Mouse (Mus musculus) gastrocnemius, postnatal 10 days (tissue): ENCODE results near the gene Tnnt2. TPM values are rescaled to one million over a fixed set of nuclear protein-coding genes. Genes with fewer than 3 reads are reported as not detected.

Experiments used
- DNase-seq: peaks from one replicate; pipeline ENCODE4 v3.0.0; 2021; ENCODE audit warnings: mixed read lengths
- long read RNA-seq, 2 experiments: library from polyadenylated mRNA; stranded (forward); transcript quantifications; one replicate each; pipeline ENCODE4 v2.0.0; 2021
- total RNA-seq, 2 experiments: library from RNA; stranded (reverse); gene quantifications; 2 replicates each; pipeline ENCODE4 v1.2.3; 2021

The Tnnt2 gene
- total RNA-seq = 10 to 100 TPM; 41.1 to 52.6 TPM
- long read RNA-seq, experiment 1, partial matches to known transcripts = 2 of 3 reads
- long read RNA-seq, experiment 1, other reads (novel, unspliced or antisense) = 1 of 3 reads
- long read RNA-seq, experiment 2, partial matches to known transcripts = 0 of 1 reads
- long read RNA-seq, experiment 2, other reads (novel, unspliced or antisense) = 1 of 1 reads

- no peak for DNase-seq
Measured at GRCm38 (mm10) chr1:135835716-135836483, at the start of gene Tnnt2. TSS of gene Tnnt2 (plus strand) at chr1:135836354.

GRCm38 (mm10) chr1:135787799-135788198 lies 48.4 kb upstream of the Tnnt2 start:
- peak; percentile 83 for DNase-seq

- no peak for DNase-seq
Measured at GRCm38 (mm10) chr1:135788708-135789107, 47.4 kb upstream of the Tnnt2 start.

- DNase-seq = peak; percentile 88
Measured at GRCm38 (mm10) chr1:135789815-135790214, 46.3 kb upstream of the Tnnt2 start.

GRCm38 (mm10) chr1:135792143-135792939 lies 43.8 kb upstream of the Tnnt2 start:
- DNase-seq = no peak

- DNase-seq = no peak
Measured at GRCm38 (mm10) chr1:135793370-135794215, 42.6 kb upstream of the Tnnt2 start.

GRCm38 (mm10) chr1:135794216-135795134 lies 41.7 kb upstream of the Tnnt2 start:
- DNase-seq = no peak

GRCm38 (mm10) chr1:135798492-135798891 lies 37.7 kb upstream of the Tnnt2 start:
- no peak for DNase-seq

- DNase-seq = no peak
Measured at GRCm38 (mm10) chr1:135799109-135799627, 37.0 kb upstream of the Tnnt2 start.

- DNase-seq = no peak
Measured at GRCm38 (mm10) chr1:135800192-135800950, 35.8 kb upstream of the Tnnt2 start.

- no peak for DNase-seq
Measured at GRCm38 (mm10) chr1:135807546-135807945, 28.6 kb upstream of the Tnnt2 start.

GRCm38 (mm10) chr1:135810180-135810579 lies 26.0 kb upstream of the Tnnt2 start:
- no peak for DNase-seq

- DNase-seq = peak; percentile 92
Measured at GRCm38 (mm10) chr1:135811016-135811646, 25.0 kb upstream of the Tnnt2 start.

- DNase-seq = no peak
Measured at GRCm38 (mm10) chr1:135812205-135812604, 23.9 kb upstream of the Tnnt2 start.

- DNase-seq = no peak
Measured at GRCm38 (mm10) chr1:135812618-135813017, 23.5 kb upstream of the Tnnt2 start.

- no peak for DNase-seq
Measured at GRCm38 (mm10) chr1:135813071-135813470, 23.1 kb upstream of the Tnnt2 start.

- DNase-seq = no peak
Measured at GRCm38 (mm10) chr1:135813687-135814395, 22.3 kb upstream of the Tnnt2 start.

GRCm38 (mm10) chr1:135814531-135814930 lies 21.6 kb upstream of the Tnnt2 start:
- DNase-seq = no peak

GRCm38 (mm10) chr1:135817595-135817994 lies 18.6 kb upstream of the Tnnt2 start:
- no peak for DNase-seq
